Mouse (Mus musculus): ENCODE measurements around the gene Mrpl16. TPM values are rescaled to one million over a fixed set of nuclear protein-coding genes. Genes with fewer than 3 reads are reported as not detected.

The Mrpl16 gene
- total and polyA plus RNA-seq, 3 experiments = 46.8 to 58.3 TPM; not detected in 1

GRCm38 (mm10) chr19:11777191-11777865, 7.1 kb downstream of the Mrpl16 start:
- no peak overlapping the region for H3K27ac ChIP-seq (ENCODE audit: control insufficient read depth, low read depth, low read length)
- no peak for TF ChIP-seq USF1 (IDR thresholded peaks at IDR 0.05; ENCODE audit: low read depth, low read length)
- no peak for TF ChIP-seq POLR2A (IDR thresholded peaks at IDR 0.05; ENCODE audit: control insufficient read depth in 1 of 2, insufficient read depth in 1 of 2, low read depth in 1 of 2, low read length in 2 of 2, poor library complexity in 1 of 2)
- TF ChIP-seq MAFK (IDR thresholded peaks at IDR 0.05; ENCODE audit: borderline replicate concordance, low read depth, low read length) = no peak; the same call in 1 of the 2 replicates
- no peak for TF ChIP-seq JUND (IDR thresholded peaks at IDR 0.05; ENCODE audit: low read depth, low read length)
- peak; percentile 59 to 92 (median 66) for TF ChIP-seq CTCF (IDR thresholded peaks at IDR 0.05 in 2 of 3, conservative IDR thresholded peaks at IDR 0.05 in 1 of 3; ENCODE audit: control insufficient read depth in 1 of 3, insufficient read depth in 1 of 3, low read depth in 2 of 3, low read length in 3 of 3, poor library complexity in 1 of 3, severe bottlenecking in 1 of 3)
- TF ChIP-seq MEF2A (IDR thresholded peaks at IDR 0.05; ENCODE audit: extremely low read depth, insufficient replicate concordance, low read depth, low read length, poor library complexity, severe bottlenecking) = no peak
- no peak for TF ChIP-seq MYC (IDR thresholded peaks at IDR 0.05; ENCODE audit: low read depth, low read length)
- no peak for TF ChIP-seq TAL1 (IDR thresholded peaks at IDR 0.05; ENCODE audit: low read length)
- no peak for TF ChIP-seq KAT2A (conservative IDR thresholded peaks at IDR 0.05; ENCODE audit: low read depth, low read length)
- no peak for TF ChIP-seq CHD1 (IDR thresholded peaks at IDR 0.05; ENCODE audit: low read depth, low read length)
- no peak for TF ChIP-seq GABPA (IDR thresholded peaks at IDR 0.05; ENCODE audit: low read depth, low read length)
- TF ChIP-seq ZC3H11A (IDR thresholded peaks at IDR 0.05; ENCODE audit: low read depth, low read length) = peak; percentile 91
- no peak for TF ChIP-seq NELFE (IDR thresholded peaks at IDR 0.05; ENCODE audit: low read depth, low read length)
- TF ChIP-seq MAZ (IDR thresholded peaks at IDR 0.05; ENCODE audit: low read depth, low read length) = no peak
- no peak for TF ChIP-seq MAX (IDR thresholded peaks at IDR 0.05; ENCODE audit: low read length)
- TF ChIP-seq CHD2 (IDR thresholded peaks at IDR 0.05; ENCODE audit: low read length) = no peak
- peak; percentile 46; the same call in 1 of the 2 replicates for TF ChIP-seq SIN3A (IDR thresholded peaks at IDR 0.05; ENCODE audit: low read length)
- TF ChIP-seq RAD21 (IDR thresholded peaks at IDR 0.05; ENCODE audit: low read depth, low read length) = peak; percentile 98
- no peak for TF ChIP-seq TCF12 (IDR thresholded peaks at IDR 0.05; ENCODE audit: low read depth, low read length)
- TF ChIP-seq ELF1 (IDR thresholded peaks at IDR 0.05; ENCODE audit: low read depth, low read length) = no peak
- TF ChIP-seq SMC3 (IDR thresholded peaks at IDR 0.05; ENCODE audit: low read depth, low read length) = peak; percentile 92
- TF ChIP-seq POLR2AphosphoS5 (IDR thresholded peaks at IDR 0.05; ENCODE audit: borderline replicate concordance, low read depth, low read length) = no peak
- TF ChIP-seq UBTF (IDR thresholded peaks at IDR 0.05; ENCODE audit: borderline replicate concordance, insufficient read depth, low read depth, low read length) = no peak
- TF ChIP-seq NRF1 (IDR thresholded peaks at IDR 0.05; ENCODE audit: insufficient read depth, low read depth, low read length, poor library complexity, severe bottlenecking) = no peak
- no peak for TF ChIP-seq ZNF384 (IDR thresholded peaks at IDR 0.05; ENCODE audit: low read depth, low read length)
- no peak for TF ChIP-seq BHLHE40 (IDR thresholded peaks at IDR 0.05; ENCODE audit: borderline replicate concordance, low read depth, low read length)
- no peak for TF ChIP-seq MXI1 (IDR thresholded peaks at IDR 0.05; ENCODE audit: low read depth, low read length)
- peak; percentile 76 for DNase-seq (ENCODE audit: low read depth, low spot score)
- H3K27me3 ChIP-seq (ENCODE audit: control insufficient read depth in 1 of 2, insufficient read depth in 2 of 2, low read length in 2 of 2) = no peaks in the 10 kb centered on the region
- peaks cover 0 to 3% of the 10 kb centered on the region in 2 experiments; a peak in 2 of 4 replicates for H3K4me1 ChIP-seq (ENCODE audit: control insufficient read depth in 1 of 2, insufficient read depth in 2 of 2, low read length in 2 of 2)
- peaks cover 5 to 8% of the 10 kb centered on the region in 2 experiments; a peak in 3 of 4 replicates for H3K36me3 ChIP-seq (ENCODE audit: control insufficient read depth in 1 of 2, insufficient read depth in 2 of 2, low read length in 2 of 2)
- no peaks in the 10 kb centered on the region for H3K79me2 ChIP-seq (ENCODE audit: control insufficient read depth, insufficient read depth, low read length, poor library complexity)
- no peaks in the 10 kb centered on the region for H3K9me3 ChIP-seq (replicated peaks; ENCODE audit: insufficient read depth, low read length)
- no peak overlapping the region for H3K9ac ChIP-seq (ENCODE audit: control insufficient read depth, low read depth, low read length, poor library complexity, severe bottlenecking)
- H3K4me3 ChIP-seq (ENCODE audit: control insufficient read depth in 1 of 2, insufficient read depth in 1 of 2, low read depth in 2 of 2, low read length in 2 of 2) = no peak overlapping the region
